Mouse (Mus musculus) neural tube, embryonic 15.5 days (tissue): ENCODE data around the gene Atp2c1. TPM values are rescaled to one million over a fixed set of nuclear protein-coding genes. Genes with fewer than 3 reads are reported as not detected.
A peak's percentile ranks its signal among the peaks of the same experiment; 100 is the strongest.

Experiments
- ATAC-seq: fragments of 200-750 bp; cut with Nextera tagmentation; 2 replicates; pipeline ENCODE4 v1.8.0; 2017; ENCODE audit warnings: mild to moderate bottlenecking, moderate TSS enrichment, moderate library complexity; ENCODE audit not compliant: low FRiP score
- H3K27ac ChIP-seq: fragments of 300-500 bp; sonication (generic); replicated peaks from 2 replicates; pipeline ENCODE4 v1.5.1; 2015; ENCODE audit warnings: mild to moderate bottlenecking, inconsistent platforms
- H3K27me3 ChIP-seq: fragments of 300-500 bp; sonication (generic); replicated peaks from 2 replicates; pipeline ENCODE4 v1.6.1; 2015; ENCODE audit warnings: inconsistent platforms
- H3K36me3 ChIP-seq: fragments of 300-500 bp; sonication (generic); 2 replicates; pipeline ENCODE4 v1.6.1; 2015; ENCODE audit warnings: inconsistent platforms
- H3K4me1 ChIP-seq: fragments of 300-500 bp; sonication (generic); 2 replicates; pipeline ENCODE4 v1.6.1; 2015; ENCODE audit warnings: inconsistent platforms
- H3K4me2 ChIP-seq: fragments of 300-500 bp; sonication (generic); 2 replicates; pipeline ENCODE4 v1.6.1; 2015; ENCODE audit warnings: inconsistent platforms, mild to moderate bottlenecking, moderate library complexity
- H3K4me3 ChIP-seq: fragments of 300-500 bp; sonication (generic); replicated peaks from 2 replicates; pipeline ENCODE4 v1.5.1; 2015; ENCODE audit warnings: mild to moderate bottlenecking, inconsistent platforms
- H3K9ac ChIP-seq: fragments of 300-500 bp; sonication (generic); replicated peaks from 2 replicates; pipeline ENCODE4 v1.6.1; 2015; ENCODE audit warnings: mild to moderate bottlenecking, inconsistent platforms
- H3K9me3 ChIP-seq: fragments of 300-500 bp; sonication (generic); replicated peaks from 2 replicates; pipeline ENCODE4 v1.6.1; 2016; ENCODE audit warnings: inconsistent platforms
- WGBS: fragments of 180-500 bp; shearing (Covaris S2); methylation state at CpG from one replicate; pipeline ENCODE4 v1.1.7; 2015; ENCODE audit warnings: mixed read lengths; 5-methylcytosine and 5-hydroxymethylcytosine counted together
- polyA plus RNA-seq: library from polyadenylated mRNA; unstranded; fragments of >200 nt; fragmentation: Nextera tagmentation; extraction: Ambion mirVana; gene quantifications from 2 replicates; pipeline ENCODE4 v1.2.1, GENCODE M21; 2015

Gene Atp2c1
- polyA plus RNA-seq, 1 experiment from 2014 or later: 90.0 TPM

DNA sequence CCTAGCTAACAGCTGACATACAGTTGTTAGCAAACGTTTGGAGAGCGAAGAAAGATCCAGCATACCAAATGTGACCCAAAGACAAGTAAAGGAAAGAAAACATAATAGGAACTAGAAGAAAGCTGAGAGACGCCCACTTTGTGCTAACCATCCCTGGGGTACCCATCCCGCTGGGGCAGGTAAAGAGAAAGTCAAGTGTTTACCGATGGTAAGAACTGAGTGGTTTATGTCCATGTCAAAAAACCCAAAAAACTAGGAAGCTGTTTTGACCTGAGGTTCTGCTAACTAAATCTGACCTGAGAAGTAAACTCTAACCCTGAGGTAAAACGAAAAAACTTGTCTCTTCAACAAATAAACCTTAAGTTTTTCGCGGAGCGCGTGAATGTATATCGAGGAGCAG, 132.4 kb downstream of the Atp2c1 start:
- Histone ChIP-seq H3K36me3 (peaks cover 4% of the 10 kb centered on the region; the same call in 1 of the 2 replicates), H3K4me3 (peak overlapping the region; percentile 59), H3K4me1 (peaks cover 42% of the 10 kb centered on the region), H3K9ac (peak overlapping the region; percentile 31; the same call in 1 of the 2 replicates), H3K27me3 (no peaks in the 10 kb centered on the region), H3K4me2 (peak overlapping the region; percentile 74), H3K9me3 (no peaks in the 10 kb centered on the region), H3K27ac (peak overlapping the region; percentile 83; the same call in 1 of the 2 replicates)
- ATAC-seq: peak; percentile 51; the same call in 1 of the 2 replicates
- 11% methylated on average over 11 of the region's 11 CpGs for WGBS

DNA sequence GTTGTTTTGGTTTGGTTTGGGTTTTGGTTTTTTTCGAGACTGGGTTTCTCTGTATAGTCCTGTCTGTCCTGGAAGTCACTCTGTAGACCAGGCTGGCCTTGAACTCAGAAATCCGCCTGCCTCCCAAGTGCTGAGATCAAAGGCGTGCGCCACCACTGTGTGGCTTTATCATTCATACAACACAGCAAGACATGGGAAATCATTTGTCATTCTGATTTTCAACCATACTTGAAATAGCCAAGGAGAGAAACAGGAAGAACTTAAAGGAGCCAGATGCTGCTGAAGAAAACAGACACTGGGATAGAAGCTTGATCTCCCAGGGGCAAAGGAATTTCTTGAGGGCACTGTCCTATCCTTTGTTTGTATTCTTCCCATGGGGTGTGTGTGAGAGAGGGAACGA, 136.5 kb downstream of the Atp2c1 start:
- ATAC-seq: no peak

DNA sequence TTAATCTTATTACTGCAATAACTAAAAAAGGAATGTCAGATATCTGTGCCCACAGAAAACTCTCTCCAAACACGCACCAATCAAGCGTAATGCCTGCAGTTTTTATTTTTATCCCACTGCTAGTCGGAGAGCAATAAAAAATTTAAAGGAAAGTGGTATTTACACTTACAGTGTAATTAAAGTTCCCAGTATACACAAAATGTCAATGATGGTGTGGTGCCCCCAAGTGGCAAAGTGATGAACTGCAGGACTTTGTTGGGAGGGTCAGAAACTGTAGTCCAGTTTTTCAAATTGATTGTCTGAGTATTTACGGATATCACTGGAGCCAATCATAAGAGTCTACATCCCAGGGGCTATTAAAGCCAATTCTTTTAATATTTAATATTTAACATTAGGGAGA, 137.8 kb downstream of the Atp2c1 start:
- Histone ChIP-seq H3K36me3 (no peaks in the 10 kb centered on the region), H3K9me3 (no peaks in the 10 kb centered on the region), H3K4me3 (no peak overlapping the region), H3K4me2 (no peak overlapping the region), H3K27ac (no peak overlapping the region), H3K4me1 (no peaks in the 10 kb centered on the region), H3K27me3 (no peaks in the 10 kb centered on the region), H3K9ac (no peak overlapping the region)
- ATAC-seq: peak; percentile 65; the same call in 1 of the 2 replicates
- 13% methylated on average over 4 of the region's 4 CpGs for WGBS

More for the DNA sequence above, 136.5 kb downstream of the Atp2c1 start:
- H3K4me2 ChIP-seq: no peak overlapping the region
- H3K9me3 ChIP-seq: no peaks in the 10 kb centered on the region
- no peak overlapping the region for H3K27ac ChIP-seq
- 71% methylated on average over 4 of the region's 5 CpGs for WGBS
- H3K4me3 ChIP-seq: no peak overlapping the region
- no peaks in the 10 kb centered on the region for H3K27me3 ChIP-seq
- H3K4me1 ChIP-seq: peaks cover 6% of the 10 kb centered on the region
- no peaks in the 10 kb centered on the region for H3K36me3 ChIP-seq
- H3K9ac ChIP-seq: no peak overlapping the region

DNA sequence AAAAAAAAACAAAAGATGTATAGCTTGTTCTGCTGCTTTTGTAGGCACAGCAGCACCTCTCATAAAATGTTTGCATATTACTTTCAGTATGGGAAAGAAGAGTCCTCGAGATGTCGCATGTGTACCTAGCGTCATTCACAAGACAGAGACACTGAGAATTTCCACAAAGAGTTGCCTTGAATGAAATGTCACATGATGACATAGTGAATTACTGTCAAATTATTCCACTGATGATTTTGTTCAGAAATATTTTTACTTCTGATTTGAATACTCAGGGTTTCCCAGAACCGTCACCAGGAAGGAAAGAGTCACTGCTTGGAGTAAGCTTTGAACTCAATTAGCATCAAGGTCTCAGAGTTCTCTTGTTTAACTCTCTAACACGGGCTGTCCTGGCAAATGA, 139.7 kb downstream of the Atp2c1 start:
- Histone ChIP-seq H3K9ac (no peak overlapping the region), H3K4me1 (no peaks in the 10 kb centered on the region), H3K27me3 (no peaks in the 10 kb centered on the region), H3K27ac (no peak overlapping the region), H3K36me3 (no peaks in the 10 kb centered on the region), H3K4me3 (no peak overlapping the region), H3K4me2 (no peak overlapping the region), H3K9me3 (no peaks in the 10 kb centered on the region)
- 83% methylated on average over 5 of the region's 5 CpGs for WGBS
- ATAC-seq: no peak

- no peak overlapping the region for H3K27ac ChIP-seq
- peak; percentile 63 for ATAC-seq
- no peaks in the 10 kb centered on the region for H3K36me3 ChIP-seq
- 44% methylated on average over 8 of the region's 8 CpGs for WGBS
- H3K27me3 ChIP-seq: no peaks in the 10 kb centered on the region
- H3K9ac ChIP-seq: no peak overlapping the region
- no peak overlapping the region for H3K4me2 ChIP-seq
- H3K9me3 ChIP-seq: no peaks in the 10 kb centered on the region
- H3K4me1 ChIP-seq: peaks cover 7% of the 10 kb centered on the region
- no peak overlapping the region for H3K4me3 ChIP-seq
Observed at GRCm38 (mm10) chr9:105379533-105380145, 147.5 kb downstream of the Atp2c1 start.

- Histone ChIP-seq H3K27me3 (no peaks in the 10 kb centered on the region), H3K9me3 (no peaks in the 10 kb centered on the region), H3K36me3 (no peaks in the 10 kb centered on the region), H3K27ac (no peak overlapping the region), H3K4me3 (no peak overlapping the region), H3K4me1 (peaks cover 7% of the 10 kb centered on the region), H3K9ac (no peak overlapping the region), H3K4me2 (no peak overlapping the region)
- 76% methylated on average over 3 of the region's 3 CpGs for WGBS
- ATAC-seq: no peak
Observed at GRCm38 (mm10) chr9:105377622-105378021, 149.5 kb downstream of the Atp2c1 start.

DNA sequence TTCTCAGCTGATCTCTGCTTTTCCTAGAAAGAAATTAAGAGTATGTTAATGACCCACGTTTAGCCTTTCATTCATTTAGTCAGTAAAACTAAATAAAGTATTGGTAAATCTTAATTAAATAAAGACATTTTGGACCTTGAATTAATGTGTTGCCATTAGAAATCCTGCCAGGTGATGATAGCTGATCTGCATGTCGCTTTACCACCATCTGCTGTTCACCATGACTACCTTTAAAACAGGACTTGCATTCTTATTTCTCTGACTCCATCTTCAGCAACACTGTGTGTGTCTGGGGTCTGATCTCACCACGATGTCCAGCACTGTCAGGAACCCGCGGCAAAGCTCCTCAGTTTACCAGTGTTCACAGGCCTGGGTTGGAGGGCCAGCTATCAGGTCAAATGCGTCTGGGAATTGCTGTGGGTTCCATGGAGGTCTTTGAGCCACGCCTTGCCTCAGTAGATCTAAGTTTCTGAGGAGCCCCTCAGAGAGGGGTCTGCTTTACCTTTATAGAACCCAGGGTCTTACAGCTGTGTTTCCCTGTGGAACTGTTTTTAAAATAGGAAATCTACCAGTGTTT, 150.1 kb downstream of the Atp2c1 start:
- H3K27me3 ChIP-seq: no peaks in the 10 kb centered on the region
- H3K9ac ChIP-seq: no peak overlapping the region
- no peaks in the 10 kb centered on the region for H3K9me3 ChIP-seq
- H3K4me1 ChIP-seq: peaks cover 7% of the 10 kb centered on the region
- H3K27ac ChIP-seq: no peak overlapping the region
- H3K4me3 ChIP-seq: no peak overlapping the region
- no peak overlapping the region for H3K4me2 ChIP-seq
- peak; percentile 57; the same call in 1 of the 2 replicates for ATAC-seq
- H3K36me3 ChIP-seq: no peaks in the 10 kb centered on the region
- WGBS: 72% methylated on average over 7 of the region's 7 CpGs

- Histone ChIP-seq H3K9ac (no peak overlapping the region), H3K4me2 (no peak overlapping the region), H3K27me3 (no peaks in the 10 kb centered on the region), H3K36me3 (no peaks in the 10 kb centered on the region), H3K9me3 (no peaks in the 10 kb centered on the region), H3K4me3 (no peak overlapping the region), H3K27ac (no peak overlapping the region), H3K4me1 (peaks cover 7% of the 10 kb centered on the region)
- 73% methylated on average over 7 of the region's 7 CpGs for WGBS
- no peak for ATAC-seq
Observed at GRCm38 (mm10) chr9:105376411-105376810, 150.7 kb downstream of the Atp2c1 start.

- Histone ChIP-seq H3K4me2 (no peak overlapping the region), H3K27ac (no peak overlapping the region), H3K4me1 (no peaks in the 10 kb centered on the region), H3K27me3 (no peaks in the 10 kb centered on the region), H3K9me3 (no peaks in the 10 kb centered on the region), H3K36me3 (no peaks in the 10 kb centered on the region), H3K9ac (no peak overlapping the region), H3K4me3 (no peak overlapping the region)
- 34% methylated on average over 5 of the region's 5 CpGs for WGBS
- no peak for ATAC-seq
Observed at GRCm38 (mm10) chr9:105374361-105374760, 152.8 kb downstream of the Atp2c1 start.

- ATAC-seq: no peak
- WGBS: 84% methylated on average over 3 of the region's 3 CpGs
Observed at GRCm38 (mm10) chr9:105368605-105369004, 158.5 kb downstream of the Atp2c1 start.

DNA sequence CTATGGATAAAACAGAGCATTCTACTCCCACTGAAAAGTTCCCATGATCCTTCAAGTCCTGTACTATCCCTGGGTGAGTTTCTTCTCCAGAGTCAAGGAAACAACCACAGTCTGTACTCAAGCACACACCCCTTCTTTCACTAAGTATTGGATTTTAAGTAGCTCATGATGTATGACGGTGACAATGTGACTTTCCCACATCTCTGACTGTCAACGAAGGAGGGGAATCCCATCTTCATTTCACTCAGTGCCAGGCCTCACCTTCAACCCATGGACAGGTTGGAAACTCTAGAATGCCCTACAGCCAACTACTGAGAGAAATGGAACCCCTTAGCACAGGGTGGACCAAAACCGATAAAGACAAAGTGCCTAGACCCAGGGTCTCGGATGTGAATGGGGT, 160.9 kb downstream of the Atp2c1 start:
- WGBS: 91% methylated on average over 4 of the region's 4 CpGs

More at GRCm38 (mm10) chr9:105368605-105369004, 158.5 kb downstream of the Atp2c1 start:
- H3K36me3 ChIP-seq: no peaks in the 10 kb centered on the region
- H3K27ac ChIP-seq: no peak overlapping the region
- 0 out of 2 replicates have a peak, but pooled peaks cover 2% of the 10 kb centered on the region for H3K4me1 ChIP-seq
- H3K27me3 ChIP-seq: no peaks in the 10 kb centered on the region
- no peak overlapping the region for H3K4me2 ChIP-seq
- H3K9me3 ChIP-seq: no peaks in the 10 kb centered on the region
- no peak overlapping the region for H3K4me3 ChIP-seq
- H3K9ac ChIP-seq: no peak overlapping the region

GRCm38 (mm10) chr9:105363520-105364231, 163.4 kb downstream of the Atp2c1 start:
- no peaks in the 10 kb centered on the region for H3K9me3 ChIP-seq
- H3K4me2 ChIP-seq: no peak overlapping the region
- H3K4me1 ChIP-seq: 0 out of 2 replicates have a peak, but pooled peaks cover 1% of the 10 kb centered on the region
- H3K36me3 ChIP-seq: no peaks in the 10 kb centered on the region
- 61% methylated on average over 5 of the region's 5 CpGs for WGBS
- H3K9ac ChIP-seq: no peak overlapping the region
- no peaks in the 10 kb centered on the region for H3K27me3 ChIP-seq
- no peak; the same call in 1 of the 2 replicates for ATAC-seq
- no peak overlapping the region for H3K4me3 ChIP-seq
- H3K27ac ChIP-seq: no peak overlapping the region

More for the DNA sequence above, 160.9 kb downstream of the Atp2c1 start:
- no peak for ATAC-seq
- Histone ChIP-seq H3K9ac (no peak overlapping the region), H3K4me3 (no peak overlapping the region), H3K9me3 (no peaks in the 10 kb centered on the region), H3K4me1 (0 out of 2 replicates have a peak, but pooled peaks cover 2% of the 10 kb centered on the region), H3K27me3 (no peaks in the 10 kb centered on the region), H3K27ac (no peak overlapping the region), H3K36me3 (no peaks in the 10 kb centered on the region), H3K4me2 (no peak overlapping the region)
